In genomic region chr6:28135411-28136233, GRCm38 (mm10) we compare ENCODE assay signal across 8 mouse cellular contexts. TPM values are rescaled to one million over a fixed set of nuclear protein-coding genes. Genes with fewer than 3 reads are reported as not detected.
DNase-seq lines count a peak whose midpoint lies in the region; ATAC-seq and TF ChIP-seq lines count a peak whose summit lies in the region.

No protein-coding gene starts in this region.

- peak overlapping the region; percentile 50 for H3K4me3 ChIP-seq in forebrain, embryonic 14.5 days (ENCODE audit: low read depth, low read length)
- H3K4me3 ChIP-seq in lung, adult 2 months (replicated peaks; ENCODE audit: extremely low read depth, low read depth, low read length), result peak overlapping the region; percentile 52

- DNase-seq in ES-CJ7 (ENCODE audit: low read depth, low spot score), result peak; percentile 95
- DNase-seq in forebrain, embryonic 14.5 days (ENCODE audit: low spot score), result peak; percentile 92
- peak; percentile 43 for DNase-seq in heart, postnatal 25 days (ENCODE audit: low spot score)
- peak; percentile 85 to 91 for DNase-seq in layer of hippocampus, adult 18-20 months (ENCODE audit: low spot score in 2 of 2)
- DNase-seq in lung, adult 2 months, result peak; percentile 60
- DNase-seq in thymus, adult 18-20 months, result peak; percentile 22 to 55

- no peaks in the 10 kb centered on the region for H3K9me3 ChIP-seq in forebrain, embryonic 14.5 days (replicated peaks; ENCODE audit: control insufficient read depth, low read length)

- no peak overlapping the region for H3K27ac ChIP-seq in forebrain, embryonic 14.5 days (ENCODE audit: low read depth, low read length)

- TF ChIP-seq POLR2A in lung, adult 2 months (IDR thresholded peaks at IDR 0.05; ENCODE audit: borderline replicate concordance, extremely low read depth, low read depth, low read length), result no peak

- H3K9ac ChIP-seq in forebrain, embryonic 14.5 days (ENCODE audit: low read length), result peak overlapping the region; percentile 59

- H3K4me1 ChIP-seq in forebrain, embryonic 14.5 days (ENCODE audit: control insufficient read depth, insufficient read depth, low read length), result peaks cover 14% of the 10 kb centered on the region
- H3K4me1 ChIP-seq in lung, adult 2 months (ENCODE audit: control insufficient read depth, insufficient read depth, low read length), result peaks cover 5% of the 10 kb centered on the region

- TF ChIP-seq CTCF in lung, adult 2 months (IDR thresholded peaks at IDR 0.05; ENCODE audit: insufficient read depth, low read length), result peak; percentile 59

- H3K27me3 ChIP-seq in forebrain, embryonic 14.5 days (replicated peaks; ENCODE audit: control insufficient read depth, insufficient read depth, low read length), result no peaks in the 10 kb centered on the region

- ATAC-seq in cerebellum, adult (ENCODE audit: insufficient number of reproducible peaks, low FRiP score, low TSS enrichment), result peak; percentile 79
- ATAC-seq in forebrain, embryonic 14.5 days, result peak; percentile 87
- peak; percentile 56 for ATAC-seq in neutrophil, adult 5-6 weeks (ENCODE audit: extremely low read depth, insufficient number of reproducible peaks, low FRiP score, poor library complexity, severe bottlenecking)

- H3K36me3 ChIP-seq in forebrain, embryonic 14.5 days (ENCODE audit: control insufficient read depth, insufficient read depth, low read length), result no peaks in the 10 kb centered on the region

- intact Hi-C loops in heart, postnatal 25 days (cut with DNase I), result loop anchor here (1.0 kb wide), 1 partner anchor 478 kb away; no protein-coding TSS in a partner anchor

- WGBS in forebrain, embryonic 14.5 days, result under 1% methylated on average over 37 of the region's 37 CpGs
- whole genome bisulfite sequencing in lung, adult 2 months, result under 1% methylated on average over 37 of the region's 37 CpGs

- H3K4me2 ChIP-seq in forebrain, embryonic 14.5 days (ENCODE audit: low read length), result peak overlapping the region; percentile 97

RNA-seq across cellular contexts. Expression of gene Grm8, which starts 0.6 kb away (rescaled TPM):
- polyA plus RNA-seq in forebrain, embryonic 14.5 days (2014; fragmentation: Nextera tagmentation; extraction: Ambion mirVana), result 3.0 and 5.1 TPM in 2 replicates
- total RNA-seq in heart, postnatal 25 days (2021), result under 1 TPM in 1 of 2 experiments, not detected in 1; 0.05 TPM
- total RNA-seq in layer of hippocampus, adult 18-20 months (2021), result 1 to 10 TPM; 8.4 to 8.9 TPM
- not detected in 2 replicates for polyA plus RNA-seq in lung, adult 2 months (2012; rRNA removed)
- total RNA-seq in neutrophil, adult 5-6 weeks (2017), result 0.12 TPM in 1 of 2 replicates, not detected in the other

Comparison
In these comparisons a context has a peak if more than half of its experiments do, and no peak if none do; other contexts are left out.
1. DNase-seq: peak in every context shown above with its lines; median percentile 95 in ES-CJ7; 92 in forebrain, embryonic 14.5 days; 88 in layer of hippocampus, adult 18-20 months; 60 in lung, adult 2 months; 43 in heart, postnatal 25 days; 38 in thymus, adult 18-20 months.